Mouse (Mus musculus) testis, adult 2 months (tissue): ENCODE data around the gene Rgs9bp. TPM values are rescaled to one million over a fixed set of nuclear protein-coding genes. Genes with fewer than 3 reads are reported as not detected.
"Not testable (repeated sequence)": the region's sequence is repeated elsewhere in the genome, so short reads cannot be mapped to it uniquely, and the experiment has no call there.

ENCODE experiments used
- H3K27ac ChIP-seq: fragments of 200-500 bp; 2 replicates; pipeline ENCODE4 v1.5.1; 2012; ENCODE audit warnings: low read depth, low read length; ENCODE audit not compliant: control insufficient read depth, insufficient read depth
- H3K27me3 ChIP-seq: fragments of 200-500 bp; 2 replicates; pipeline ENCODE4 v1.6.1; 2012; ENCODE audit warnings: mild to moderate bottlenecking, low read length, moderate library complexity; ENCODE audit not compliant: control insufficient read depth, insufficient read depth
- H3K36me3 ChIP-seq: fragments of 200-500 bp; 2 replicates; pipeline ENCODE4 v1.6.1; 2012; ENCODE audit warnings: mild to moderate bottlenecking, low read length; ENCODE audit not compliant: control insufficient read depth, insufficient read depth
- H3K4me1 ChIP-seq: fragments of 200-500 bp; 2 replicates; pipeline ENCODE4 v1.6.1; 2012; ENCODE audit warnings: low read length; ENCODE audit not compliant: control insufficient read depth, insufficient read depth
- H3K4me3 ChIP-seq: fragments of 200-500 bp; 2 replicates; pipeline ENCODE4 v1.5.1; 2012; ENCODE audit warnings: low read depth, mild to moderate bottlenecking, low read length, moderate library complexity, mixed read lengths; ENCODE audit not compliant: control insufficient read depth
- CTCF ChIP-seq: fragments of 200-500 bp; IDR thresholded peaks from 2 replicates; pipeline ENCODE4 v1.5.1; 2012; ENCODE audit warnings: low read depth, mild to moderate bottlenecking, inconsistent platforms, low read length, moderate library complexity; ENCODE audit not compliant: control insufficient read depth, insufficient read depth, insufficient replicate concordance
- POLR2A ChIP-seq: fragments of 200-500 bp; IDR thresholded peaks from 2 replicates; pipeline ENCODE4 v1.6.1; 2012; ENCODE audit warnings: low read depth, mild to moderate bottlenecking, inconsistent platforms, low read length, moderate library complexity; ENCODE audit not compliant: control insufficient read depth
- polyA plus RNA-seq: library from polyadenylated mRNA; depleted of rRNA; stranded (reverse); fragments of >200 nt; gene quantifications from 2 replicates; pipeline ENCODE4 v1.2.3, GENCODE M21; 2012; rRNA removed

The Rgs9bp gene
- polyA plus RNA-seq, 1 experiment: 0.07 TPM

- Histone ChIP-seq H3K27ac (0 out of 2 replicates have a peak overlapping the region, but pooled peaks have one; percentile 1), H3K36me3 (no peaks in the 10 kb centered on the region), H3K4me1 (peaks cover 11% of the 10 kb centered on the region), H3K27me3 (no peaks in the 10 kb centered on the region), H3K4me3 (no peak overlapping the region)
- TF ChIP-seq CTCF (no peak), POLR2A (no peak)
These were observed 31.4 kb downstream of the Rgs9bp start for GRCm38 (mm10) chr7:35553751-35554604.

GRCm38 (mm10) chr7:35545881-35546280, 39.5 kb downstream of the Rgs9bp start:
- H3K27ac ChIP-seq: no peak overlapping the region
- H3K27me3 ChIP-seq: no peaks in the 10 kb centered on the region
- no peaks in the 10 kb centered on the region for H3K36me3 ChIP-seq
- TF ChIP-seq CTCF: peak; percentile 33; the same call in 1 of the 2 replicates
- TF ChIP-seq POLR2A: no peak
- no peak overlapping the region for H3K4me3 ChIP-seq
- H3K4me1 ChIP-seq: no peaks in the 10 kb centered on the region

GRCm38 (mm10) chr7:35537562-35537961, 47.8 kb downstream of the Rgs9bp start, which contains the start of gene Tdrd12:
TSS of gene Tdrd12 (minus strand) at chr7:35537745.
- TF ChIP-seq CTCF (peak; percentile 99), POLR2A (peak; percentile 97)
- Histone ChIP-seq H3K4me3 (peak within 1 kb of the TSS; percentile 98), H3K27ac (peak within 1 kb of the TSS; percentile 100)

GRCm38 (mm10) chr7:35535750-35536512, 49.5 kb downstream of the Rgs9bp start:
- TF ChIP-seq POLR2A: no peak
- no peak for TF ChIP-seq CTCF
- Histone ChIP-seq H3K4me1 (0 out of 2 replicates have a peak, but pooled peaks cover 2% of the 10 kb centered on the region), H3K4me3 (peak overlapping the region; percentile 66), H3K36me3 (peaks cover 6% of the 10 kb centered on the region), H3K27me3 (no peaks in the 10 kb centered on the region), H3K27ac (no peak overlapping the region)

More at GRCm38 (mm10) chr7:35537562-35537961, 47.8 kb downstream of the Rgs9bp start, which contains the start of gene Tdrd12:
- Histone ChIP-seq H3K27me3 (no peaks in the 10 kb centered on the region), H3K36me3 (peaks cover 6% of the 10 kb centered on the region), H3K4me1 (0 out of 2 replicates have a peak, but pooled peaks cover 2% of the 10 kb centered on the region)

GRCm38 (mm10) chr7:35530544-35530943, 54.8 kb downstream of the Rgs9bp start:
- H3K4me3 ChIP-seq, H3K27ac ChIP-seq, H3K36me3 ChIP-seq, H3K4me1 ChIP-seq, H3K27me3 ChIP-seq: not testable (repeated sequence)

- no peaks in the 10 kb centered on the region for H3K4me1 ChIP-seq
- peaks cover 2% of the 10 kb centered on the region; the same call in 1 of the 2 replicates for H3K36me3 ChIP-seq
- H3K27me3 ChIP-seq: no peaks in the 10 kb centered on the region
- no peak overlapping the region for H3K27ac ChIP-seq
- H3K4me3 ChIP-seq: no peak overlapping the region
- TF ChIP-seq CTCF (no peak), POLR2A (no peak)
These were observed 55.4 kb downstream of the Rgs9bp start for GRCm38 (mm10) chr7:35530026-35530425.

Other genes with a start within 250 kb of the Rgs9bp start
- gene Faap24, start 188.7 kb downstream of the Rgs9bp start, polyA plus RNA-seq: 3.1 and 4.0 TPM in 2 replicates
- 95.0 and 104 TPM in 2 replicates for gene Cep89, start 188.5 kb downstream of the Rgs9bp start, polyA plus RNA-seq
- 0.37 and 0.47 TPM in 2 replicates for gene Slc7a9, start 136.8 kb downstream of the Rgs9bp start, polyA plus RNA-seq
- 19.0 and 24.1 TPM in 2 replicates for gene Tdrd12, start 47.8 kb downstream of the Rgs9bp start, polyA plus RNA-seq
- 4.9 and 5.7 TPM in 2 replicates for gene Nudt19, start 29.3 kb downstream of the Rgs9bp start, polyA plus RNA-seq
- 12.8 and 15.0 TPM in 2 replicates for gene Ankrd27, start 662 bp upstream of the Rgs9bp start, polyA plus RNA-seq
- gene Pdcd5, start 61.9 kb upstream of the Rgs9bp start, polyA plus RNA-seq: 272 and 388 TPM in 2 replicates
- gene Dpy19l3, start 168.9 kb upstream of the Rgs9bp start, polyA plus RNA-seq: 4.6 and 4.8 TPM in 2 replicates
- 12.0 and 13.1 TPM in 2 replicates for gene Zfp507, start 217.4 kb upstream of the Rgs9bp start, polyA plus RNA-seq